Mouse (Mus musculus) small intestine, adult 2 months (tissue): Measurements from ENCODE around the gene Zfyve28. TPM values are rescaled to one million over a fixed set of nuclear protein-coding genes. Genes with fewer than 3 reads are reported as not detected.

Experiments
- H3K27ac ChIP-seq: fragments of 200-500 bp; 2 replicates; pipeline ENCODE4 v1.5.1; 2012; ENCODE audit warnings: low read depth, low read length, control low read depth, inconsistent platforms; ENCODE audit not compliant: insufficient read depth
- H3K27me3 ChIP-seq: fragments of 200-500 bp; 2 replicates; pipeline ENCODE4 v1.6.1; 2012; ENCODE audit warnings: mild to moderate bottlenecking, moderate library complexity, low read length, inconsistent platforms; ENCODE audit not compliant: control insufficient read depth, insufficient read depth
- H3K36me3 ChIP-seq: fragments of 200-500 bp; 2 replicates; pipeline ENCODE4 v1.6.1; 2012; ENCODE audit warnings: mild to moderate bottlenecking, low read length, control low read depth, inconsistent platforms; ENCODE audit not compliant: control insufficient read depth, insufficient read depth
- H3K4me1 ChIP-seq: fragments of 200-500 bp; 2 replicates; pipeline ENCODE4 v1.6.1; 2012; ENCODE audit warnings: low read length, inconsistent platforms, mixed read lengths; ENCODE audit not compliant: control insufficient read depth, insufficient read depth, insufficient read length
- H3K4me3 ChIP-seq: fragments of 200-500 bp; 2 replicates; pipeline ENCODE4 v1.5.1; 2012; ENCODE audit warnings: low read depth, mild to moderate bottlenecking, control low read depth, inconsistent platforms, low read length, moderate library complexity
- CTCF ChIP-seq: fragments of 200-500 bp; IDR thresholded peaks from 2 replicates; pipeline ENCODE4 v1.5.1; 2012; ENCODE audit warnings: low read depth, mild to moderate bottlenecking, control low read depth, inconsistent platforms, low read length, moderate library complexity, mixed read lengths; ENCODE audit not compliant: insufficient replicate concordance, insufficient read length; ENCODE audit errors: extremely low read depth
- POLR2A ChIP-seq: fragments of 200-500 bp; IDR thresholded peaks from 2 replicates; pipeline ENCODE4 v1.6.1; 2012; ENCODE audit warnings: low read depth, mild to moderate bottlenecking, control low read depth, inconsistent platforms, low read length, moderate library complexity
- WGBS: fragments of 180-500 bp; shearing (Covaris S2); methylation state at CpG from one replicate; pipeline ENCODE4 v1.1.7; 2018; 5-methylcytosine and 5-hydroxymethylcytosine counted together
- polyA plus RNA-seq: library from polyadenylated mRNA; depleted of rRNA; stranded (reverse); fragments of >200 nt; gene quantifications from 2 replicates; pipeline ENCODE4 v1.2.3, GENCODE M21; 2012

Gene Zfyve28
- polyA plus RNA-seq, 1 experiment: 1.7 TPM

DNA sequence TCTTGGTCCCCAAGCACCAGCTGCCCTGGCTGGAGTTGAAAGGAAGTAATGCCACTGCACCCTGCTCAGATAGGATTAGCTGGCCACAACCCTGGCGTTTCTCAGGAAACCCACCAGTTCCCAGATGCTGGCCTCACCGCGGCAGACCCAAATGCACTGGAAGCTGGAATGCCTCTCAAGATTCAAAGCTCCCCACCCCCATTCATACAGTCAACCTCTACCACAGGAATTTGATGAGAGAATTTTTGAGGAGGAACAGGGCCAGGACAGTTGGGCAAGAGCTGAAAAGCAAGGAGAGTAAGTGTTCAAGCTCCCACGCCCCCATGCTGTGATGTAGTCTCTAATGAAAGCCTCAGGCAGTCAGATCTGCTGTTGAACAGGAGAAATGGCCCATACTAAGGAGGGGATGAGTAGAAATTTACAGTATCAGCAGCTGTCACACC is 38.0 kb upstream of the Zfyve28 start:
- Histone ChIP-seq H3K27ac (no peak overlapping the region), H3K36me3 (no peaks in the 10 kb centered on the region), H3K4me1 (no peaks in the 10 kb centered on the region; the same call in 1 of the 2 replicates), H3K4me3 (no peak overlapping the region), H3K27me3 (peaks cover 7% of the 10 kb centered on the region)
- no peak for TF ChIP-seq POLR2A
- no peak for TF ChIP-seq CTCF
- 62% methylated on average over 4 of the region's 4 CpGs for WGBS

DNA sequence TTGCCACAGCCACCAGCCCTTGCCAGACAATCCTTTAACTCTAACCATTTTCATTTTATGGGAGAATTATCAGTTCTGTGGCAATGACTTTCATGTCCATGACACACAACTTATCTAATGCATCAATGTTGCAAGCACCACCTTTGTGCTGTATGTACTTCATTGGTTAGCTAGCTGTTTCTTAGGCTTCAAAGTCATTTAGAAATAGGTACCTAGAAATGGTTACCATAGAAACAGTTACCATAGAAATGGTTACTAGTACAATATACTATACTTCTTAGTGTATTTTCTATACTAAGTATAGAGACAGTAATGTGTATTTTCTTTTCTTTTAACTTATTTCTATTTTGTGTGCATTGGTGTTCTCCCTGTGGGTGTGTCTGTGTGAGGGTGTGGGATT is 37.0 kb upstream of the Zfyve28 start:
- Histone ChIP-seq H3K4me3 (no peak overlapping the region), H3K4me1 (no peaks in the 10 kb centered on the region; the same call in 1 of the 2 replicates), H3K27me3 (peaks cover 7% of the 10 kb centered on the region), H3K27ac (no peak overlapping the region), H3K36me3 (no peaks in the 10 kb centered on the region)
- no peak for TF ChIP-seq CTCF
- TF ChIP-seq POLR2A: no peak

DNA sequence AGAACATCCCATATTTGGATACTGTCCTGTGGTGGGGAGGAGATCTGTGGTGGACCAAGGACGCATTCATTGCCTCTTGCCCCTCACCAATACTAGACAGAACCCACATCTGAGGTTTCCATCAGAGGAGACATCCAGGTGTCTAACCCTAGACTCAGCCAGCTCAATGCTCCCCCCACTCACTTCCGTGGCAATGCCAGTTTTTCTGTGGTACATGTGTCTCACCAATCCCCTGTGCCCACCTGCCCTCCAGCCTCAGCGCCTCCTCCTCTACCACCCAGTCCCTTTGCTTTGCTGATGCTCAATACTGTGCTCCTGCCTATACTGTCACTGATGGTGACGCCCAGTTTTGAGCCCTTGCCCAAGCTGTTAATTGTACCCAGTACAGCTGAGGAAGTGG is 33.0 kb upstream of the Zfyve28 start:
- TF ChIP-seq POLR2A: no peak
- no peak for TF ChIP-seq CTCF

DNA sequence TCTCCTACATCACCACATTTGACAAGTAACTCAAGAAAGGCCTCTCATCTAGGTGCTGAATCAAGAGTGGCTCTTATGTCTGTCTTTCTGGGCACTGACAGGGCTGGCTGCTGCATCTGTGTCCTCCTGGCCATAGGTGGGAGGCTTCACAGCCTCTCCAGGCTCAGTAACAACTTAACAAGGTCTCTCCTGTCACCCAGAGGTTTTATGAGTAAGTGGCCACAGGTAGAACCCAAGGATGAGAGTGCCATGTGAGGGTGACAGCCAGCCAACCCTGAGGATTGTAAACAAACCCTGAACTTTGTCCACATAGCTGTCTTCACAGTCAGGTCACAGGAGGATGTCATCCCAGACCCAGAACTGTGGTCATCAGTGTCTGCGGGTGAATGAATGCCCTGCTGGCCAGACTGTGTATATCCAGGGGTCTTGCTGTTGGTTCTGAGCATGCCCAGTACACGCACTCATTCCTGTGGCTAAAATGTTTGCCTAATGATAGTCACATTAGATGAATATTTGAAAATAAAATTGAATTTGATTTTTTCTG is 31.3 kb upstream of the Zfyve28 start:
- no peak for TF ChIP-seq CTCF
- no peak for TF ChIP-seq POLR2A
- Histone ChIP-seq H3K4me1 (no peaks in the 10 kb centered on the region), H3K27me3 (no peaks in the 10 kb centered on the region), H3K27ac (no peak overlapping the region), H3K4me3 (no peak overlapping the region), H3K36me3 (no peaks in the 10 kb centered on the region)
- WGBS: 67% methylated on average over 2 of the region's 2 CpGs

More for the DNA sequence above, 33.0 kb upstream of the Zfyve28 start:
- WGBS: 84% methylated on average over 4 of the region's 4 CpGs
- H3K36me3 ChIP-seq: no peaks in the 10 kb centered on the region
- H3K4me1 ChIP-seq: no peaks in the 10 kb centered on the region
- no peak overlapping the region for H3K4me3 ChIP-seq
- no peak overlapping the region for H3K27ac ChIP-seq
- H3K27me3 ChIP-seq: peaks cover 3% of the 10 kb centered on the region; the same call in 1 of the 2 replicates

DNA sequence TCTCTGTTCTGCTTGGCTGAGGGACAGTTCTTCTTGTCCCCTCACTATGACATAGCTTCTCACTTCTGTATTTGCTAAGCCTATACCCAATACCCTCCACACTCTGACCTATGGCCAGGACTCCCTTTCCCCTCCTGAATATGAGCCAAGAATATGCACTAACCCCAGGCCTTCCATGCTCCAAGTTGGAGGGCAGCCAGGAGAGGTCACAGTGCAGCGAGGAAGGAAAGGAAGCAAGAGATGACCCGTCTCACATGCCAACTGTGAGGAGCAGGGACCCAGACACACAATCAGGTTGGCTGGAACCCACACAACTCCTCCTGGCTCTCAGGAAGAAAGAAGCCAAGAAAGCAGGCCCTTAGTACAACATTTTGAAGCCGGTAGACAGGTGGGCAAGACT is 20.8 kb upstream of the Zfyve28 start:
- no peak overlapping the region for H3K4me3 ChIP-seq
- TF ChIP-seq CTCF: no peak

DNA sequence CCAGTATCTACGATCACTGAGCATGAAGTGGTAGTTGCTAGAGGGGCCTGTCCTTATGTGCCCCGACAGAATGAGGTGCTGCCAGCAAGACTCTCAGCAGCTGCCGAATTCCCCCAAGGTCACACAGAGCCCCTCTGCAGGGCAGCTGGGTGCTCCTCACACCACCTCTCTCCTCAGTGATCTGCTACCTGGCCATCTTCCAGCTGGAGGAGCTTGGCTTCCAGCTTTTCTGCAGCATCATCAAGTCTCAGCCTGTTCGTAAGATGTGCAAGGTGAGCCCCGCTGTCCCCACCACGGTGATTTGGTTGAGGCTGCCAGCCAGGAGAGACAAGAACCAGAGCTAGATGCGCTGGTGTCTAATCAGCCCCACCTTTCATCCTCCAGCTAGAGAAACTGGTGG is 14.1 kb upstream of the Zfyve28 start:
- no peak overlapping the region for H3K27ac ChIP-seq
- no peaks in the 10 kb centered on the region for H3K27me3 ChIP-seq
- WGBS: 63% methylated on average over 7 of the region's 7 CpGs
- H3K36me3 ChIP-seq: no peaks in the 10 kb centered on the region
- TF ChIP-seq POLR2A (no peak), CTCF (no peak)
- no peaks in the 10 kb centered on the region for H3K4me1 ChIP-seq
- H3K4me3 ChIP-seq: no peak overlapping the region

More for the DNA sequence above, 20.8 kb upstream of the Zfyve28 start:
- Histone ChIP-seq H3K36me3 (no peaks in the 10 kb centered on the region), H3K27me3 (no peaks in the 10 kb centered on the region), H3K4me1 (no peaks in the 10 kb centered on the region), H3K27ac (no peak overlapping the region)
- WGBS: 42% methylated on average over 3 of the region's 3 CpGs

DNA sequence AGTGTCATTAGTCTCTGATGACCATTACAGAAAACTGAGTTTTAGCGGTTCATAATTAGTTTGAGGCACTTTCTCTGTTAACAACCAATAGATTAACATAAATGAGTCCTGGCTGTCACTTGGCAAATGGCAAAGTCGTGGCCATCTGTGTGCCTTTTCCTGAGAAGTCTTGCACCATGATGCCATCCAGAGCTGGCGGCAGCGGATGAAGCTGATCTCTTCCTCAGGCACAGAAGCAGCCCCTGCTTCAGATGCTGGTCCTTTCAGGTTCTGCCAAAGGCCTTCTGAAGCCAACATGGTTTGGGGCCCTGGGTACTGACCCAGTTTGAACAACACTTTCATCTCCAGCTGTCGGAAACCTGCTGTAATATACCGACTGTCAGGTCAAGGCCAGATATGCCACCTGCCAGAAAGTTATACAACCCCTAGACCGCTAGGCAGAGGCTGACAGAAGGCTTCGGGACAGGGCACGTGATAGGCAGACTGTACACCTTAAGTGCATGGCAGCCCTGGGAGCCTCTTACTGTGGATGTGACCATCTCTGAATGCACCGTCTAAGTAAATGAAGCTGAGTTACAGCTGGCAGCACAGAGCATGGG is 10.8 kb upstream of the Zfyve28 start:
- no peak overlapping the region for H3K27ac ChIP-seq
- TF ChIP-seq POLR2A (no peak), CTCF (no peak)
- no peak overlapping the region for H3K4me3 ChIP-seq
- no peaks in the 10 kb centered on the region for H3K36me3 ChIP-seq
- WGBS: 64% methylated on average over 10 of the region's 10 CpGs
- H3K27me3 ChIP-seq: no peaks in the 10 kb centered on the region
- H3K4me1 ChIP-seq: no peaks in the 10 kb centered on the region
